Mouse (Mus musculus) hindbrain, embryonic 13.5 days (tissue): ENCODE data around the gene Nck1. TPM values are rescaled to one million over a fixed set of nuclear protein-coding genes. Genes with fewer than 3 reads are reported as not detected.

ENCODE experiments used
- polyA plus RNA-seq: library from polyadenylated mRNA; unstranded; fragments of >200 nt; fragmentation: Nextera tagmentation; extraction: Ambion mirVana; gene quantifications from 2 replicates; pipeline ENCODE4 v1.2.1, GENCODE M21; 2015

Nck1 gene
- polyA plus RNA-seq, 1 experiment from 2014 or later = 66.5 TPM

Other genes with a start within 250 kb of the Nck1 start
- gene Il20rb, start 59.3 kb downstream of the Nck1 start, polyA plus RNA-seq = 0.53 and 0.63 TPM in 2 replicates
- 15.4 and 16.6 TPM in 2 replicates for gene Slc35g2, start 25.0 kb upstream of the Nck1 start, polyA plus RNA-seq
- gene Stag1, start 51.7 kb upstream of the Nck1 start, polyA plus RNA-seq = 42.8 and 44.7 TPM in 2 replicates